Mouse (Mus musculus) fibroblast of lung, adult 2 months (primary cell): ENCODE results near the gene Vangl2.

Experiments
- DNase-seq: peaks from one replicate; pipeline ENCODE4 v3.0.0-alpha.2; 2011; ENCODE audit warnings: low read depth

The Vangl2 gene

DNA sequence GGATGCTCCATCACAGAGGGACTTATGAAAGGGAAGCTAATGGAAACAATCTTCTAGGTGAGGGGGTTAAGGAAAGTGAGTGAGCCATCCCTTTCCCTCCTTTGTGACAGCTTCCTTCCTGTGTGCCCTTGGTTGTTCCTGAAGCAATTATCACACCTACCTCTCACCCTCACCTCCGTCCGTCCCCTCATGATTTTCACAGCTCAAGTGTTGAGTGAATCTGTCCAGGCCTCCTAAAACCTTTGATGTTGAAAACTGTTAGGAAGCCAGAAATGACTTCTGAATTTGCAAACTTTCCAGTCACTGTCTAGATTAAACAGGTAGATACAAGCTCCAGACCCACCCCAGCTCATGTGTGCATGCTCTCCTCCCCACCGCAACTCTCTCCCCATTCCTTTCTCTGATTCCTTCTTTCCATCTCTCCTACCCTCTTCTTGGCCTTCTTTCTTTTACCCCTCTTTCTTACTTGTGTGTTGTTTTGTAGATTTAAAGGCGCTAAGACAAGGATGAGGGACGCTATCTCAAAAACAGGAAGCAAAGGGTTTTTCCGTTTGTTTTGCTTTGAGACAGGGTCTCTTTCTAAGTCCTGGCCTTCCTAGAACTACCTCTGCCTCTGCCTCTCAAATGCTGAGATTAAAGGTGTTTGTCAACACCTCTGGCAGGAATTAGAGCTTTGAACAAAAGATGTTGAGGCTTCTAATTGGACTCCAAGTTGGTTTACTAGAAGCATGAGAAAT is 62.0 kb downstream of the Vangl2 start:
- DNase-seq = no peak

DNA sequence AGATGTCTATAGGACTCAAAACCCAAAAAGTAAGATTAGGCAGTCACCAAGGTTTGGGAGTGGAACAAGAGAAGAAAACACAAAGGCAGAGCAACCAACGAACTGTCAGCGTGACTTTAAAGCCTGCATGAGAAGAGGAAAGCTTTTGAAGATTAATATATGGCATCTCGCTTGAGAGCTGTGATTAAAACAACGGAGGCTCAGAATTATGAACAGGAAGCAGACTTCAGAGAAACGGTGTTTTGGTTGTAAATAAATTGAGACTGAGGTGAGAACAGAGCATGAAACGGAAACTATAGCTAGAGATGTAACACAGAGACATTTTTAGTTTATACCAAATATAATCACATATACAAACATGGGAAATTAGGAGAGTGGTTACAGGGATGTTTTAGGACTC is 64.6 kb downstream of the Vangl2 start:
- DNase-seq = no peak

- DNase-seq = no peak
These were observed 66.5 kb downstream of the Vangl2 start for GRCm38 (mm10) chr1:171961704-171962103.

DNA sequence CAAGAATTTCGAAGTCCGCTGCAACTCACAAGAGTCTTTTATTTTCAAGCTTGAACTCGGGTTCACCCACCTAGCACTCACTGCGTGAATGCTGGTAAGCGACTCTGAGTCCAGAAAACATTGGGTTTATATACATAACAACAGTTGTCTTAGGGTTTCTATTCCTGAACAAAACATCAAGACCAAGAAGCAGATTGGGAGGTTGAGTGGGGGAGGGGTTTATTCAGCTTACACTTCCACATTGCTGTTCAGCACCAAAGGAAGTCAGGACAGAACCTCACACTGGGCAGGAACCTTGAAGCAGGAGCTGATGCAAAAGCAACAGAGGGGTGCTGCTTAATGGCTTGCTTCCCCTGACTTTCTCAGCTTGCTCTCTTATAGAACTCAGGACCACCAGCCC is 67.5 kb downstream of the Vangl2 start:
- DNase-seq = no peak

DNA sequence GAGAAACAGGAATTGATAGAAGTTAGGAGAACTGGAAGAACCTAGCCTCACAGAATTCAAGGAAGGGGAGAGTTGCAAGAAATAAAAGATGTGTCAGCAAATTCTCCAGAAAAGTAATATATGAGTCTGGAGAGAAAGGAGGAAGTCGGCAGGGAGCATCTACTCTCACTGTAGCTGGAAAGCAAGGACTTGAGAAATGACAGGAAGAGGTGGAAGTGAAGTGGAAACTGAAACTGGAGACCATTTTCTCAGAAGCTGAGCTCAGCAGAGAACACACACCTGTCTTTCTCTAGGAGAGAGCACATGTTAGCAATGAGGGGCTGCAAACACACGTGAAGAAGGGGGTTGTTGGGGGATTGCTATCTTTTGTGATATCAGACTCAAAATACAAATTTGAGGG is 70.8 kb downstream of the Vangl2 start:
- DNase-seq = no peak

DNA sequence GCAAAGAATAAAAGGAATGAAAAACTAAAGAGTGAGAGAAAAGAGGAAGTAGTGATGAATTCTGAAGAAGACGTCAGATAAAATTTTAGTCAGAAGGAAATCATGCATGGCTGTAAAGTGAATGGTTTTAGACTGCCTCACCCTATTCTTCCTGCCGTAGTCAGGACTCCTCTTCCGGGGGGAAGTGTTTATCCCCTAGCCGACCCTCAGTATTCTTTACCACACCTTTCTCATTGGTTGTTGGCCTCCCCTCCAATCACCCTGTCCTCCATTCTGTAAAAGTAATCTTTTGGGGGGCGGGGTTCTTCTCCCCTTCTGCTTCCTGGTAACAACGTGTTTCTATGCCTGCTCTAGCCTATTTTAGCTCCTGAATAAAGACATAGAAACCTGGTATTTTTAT is 73.2 kb downstream of the Vangl2 start:
- no peak for DNase-seq
